Mouse (Mus musculus): ENCODE data around the gene Cdkal1.

GRCm38 (mm10) chr13:29593096-29593495, 262.4 kb downstream of the Cdkal1 start:
- TF ChIP-seq CTCF (IDR thresholded peaks at IDR 0.05; ENCODE audit: extremely low read depth, insufficient read length, insufficient replicate concordance, low read depth, low read length): no peak
- no peak for TF ChIP-seq POLR2A (IDR thresholded peaks at IDR 0.05; ENCODE audit: low read depth, low read length)

Measured in small intestine, adult 2 months (tissue).